Mouse (Mus musculus): ENCODE measurements around the gene Obscn.

The Obscn gene

GRCm38 (mm10) chr11:59135904-59136452 lies at the start of gene Obscn:
TSS of gene Obscn (minus strand) at chr11:59136402.
- no peak for DNase-seq

DNA sequence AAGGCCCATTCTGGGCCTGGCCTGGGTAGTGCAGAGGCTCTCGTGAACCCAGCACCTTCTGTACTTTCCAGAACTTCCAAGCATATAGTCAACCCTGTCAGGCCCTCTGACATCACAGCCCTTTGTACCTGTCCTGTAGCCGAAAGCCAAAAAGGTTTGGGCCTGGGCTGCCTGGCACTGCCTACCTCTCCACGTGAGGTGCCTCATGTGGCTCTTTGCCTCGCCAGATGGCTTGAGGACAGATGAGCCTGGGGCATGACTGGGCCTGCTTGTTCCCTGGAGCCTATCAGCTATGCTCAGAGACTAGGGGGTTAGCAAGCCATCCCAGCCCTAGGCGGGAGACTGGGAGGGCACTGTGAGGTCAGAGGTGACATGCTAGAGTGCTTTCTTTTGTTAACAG lies 49.3 kb upstream of the Obscn start:
- DNase-seq: no peak

DNA sequence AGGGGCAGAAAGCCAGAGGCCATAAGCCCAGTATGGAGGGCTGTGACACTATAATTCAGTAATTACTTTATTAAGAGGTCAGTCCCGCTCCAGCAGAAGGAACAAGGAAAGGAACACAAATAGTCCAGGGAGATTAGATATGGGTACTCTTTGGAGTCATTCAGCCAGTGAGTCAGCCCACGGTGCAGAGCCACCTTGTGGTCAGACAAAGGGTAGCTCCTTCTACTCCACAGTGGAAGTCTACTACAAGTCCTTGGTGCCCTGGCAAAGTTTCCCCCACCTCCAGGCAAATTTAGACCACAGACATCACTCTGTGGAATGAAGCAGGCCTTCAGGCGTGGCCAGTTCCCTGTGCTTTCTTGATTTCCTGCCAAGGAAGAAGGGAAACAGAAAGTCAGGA lies 47.6 kb upstream of the Obscn start:
- peak; percentile 62 for DNase-seq

GRCm38 (mm10) chr11:59182864-59183331 lies 46.7 kb upstream of the Obscn start, which contains the start of gene Gjc2:
TSS of gene Gjc2 (minus strand) at chr11:59183213.
- DNase-seq: peak; percentile 76

- DNase-seq: no peak
These were observed 40.7 kb upstream of the Obscn start for GRCm38 (mm10) chr11:59176921-59177320.

DNA sequence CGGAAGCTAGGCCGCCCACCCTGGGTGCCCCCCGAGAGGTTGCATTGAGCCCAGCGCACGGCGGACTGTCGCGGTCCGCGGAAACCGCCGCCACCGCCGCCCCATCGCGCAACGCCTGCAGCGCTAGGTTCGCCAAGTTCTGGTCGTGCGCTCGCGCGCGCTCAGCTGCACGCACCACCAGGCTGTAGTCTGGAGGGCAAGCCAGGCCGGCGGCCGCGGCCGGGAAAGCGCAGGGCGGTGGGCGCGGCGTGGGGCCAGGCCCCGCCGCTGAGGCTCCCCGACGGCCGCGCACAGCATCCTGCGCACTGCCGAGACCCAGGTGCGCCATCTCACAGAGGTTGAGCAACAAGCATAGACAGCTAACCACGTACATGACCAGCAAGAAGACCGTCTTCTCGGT lies 40.3 kb upstream of the Obscn start:
- DNase-seq: no peak

DNA sequence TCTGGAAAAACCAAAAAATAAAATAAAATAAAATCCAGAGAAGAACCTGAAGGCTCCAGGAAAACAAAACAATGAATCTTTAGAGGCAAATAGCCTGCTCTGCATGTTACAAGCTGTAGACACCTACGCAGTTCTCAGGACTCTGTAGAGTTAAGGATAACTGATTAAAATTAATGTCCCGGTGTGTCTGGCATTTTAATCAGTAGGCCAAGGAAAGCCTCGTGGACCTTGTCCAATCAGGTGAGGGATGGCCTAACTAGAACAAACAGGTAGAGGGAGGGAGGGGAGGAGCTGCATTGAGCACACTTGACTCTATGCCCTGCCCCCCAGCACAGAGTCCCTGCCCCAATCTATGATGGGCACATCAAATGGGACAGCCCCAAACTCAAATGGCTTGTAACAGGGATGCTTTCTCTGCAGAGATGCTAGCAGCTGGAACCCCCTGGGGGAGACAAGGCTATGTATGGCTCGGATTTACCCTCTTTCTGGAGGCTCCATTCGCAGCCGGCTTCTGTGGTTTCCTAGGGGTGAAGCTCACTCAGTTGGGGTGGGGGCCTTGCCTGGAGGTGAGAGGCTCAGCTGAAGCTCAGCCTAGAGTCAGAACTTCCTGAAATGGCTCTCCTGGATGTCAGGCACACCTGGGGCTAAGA lies 38.1 kb upstream of the Obscn start:
- no peak for DNase-seq

DNA sequence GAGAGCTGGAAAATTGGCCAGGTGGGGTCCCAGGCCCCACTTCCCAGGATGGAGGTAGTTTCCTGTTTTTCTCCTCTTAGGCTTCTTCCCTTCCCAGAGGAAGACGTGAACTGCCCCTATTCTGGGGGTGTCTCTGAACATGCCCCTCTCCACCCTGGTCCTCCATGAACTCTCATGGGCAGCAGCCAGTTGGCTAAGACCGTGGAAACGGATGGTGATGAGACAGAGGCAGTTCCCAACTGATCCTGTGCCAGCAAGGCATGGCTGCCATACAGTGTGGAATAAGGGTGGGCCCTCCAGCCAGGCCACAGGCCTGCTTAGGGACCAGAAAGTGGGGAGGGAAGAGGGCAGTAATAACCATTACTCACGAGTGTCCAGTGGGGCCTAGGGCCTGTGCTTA lies 34.3 kb upstream of the Obscn start:
- DNase-seq: no peak

- no peak for DNase-seq
These were observed 33.6 kb upstream of the Obscn start for GRCm38 (mm10) chr11:59169807-59170206.

DNA sequence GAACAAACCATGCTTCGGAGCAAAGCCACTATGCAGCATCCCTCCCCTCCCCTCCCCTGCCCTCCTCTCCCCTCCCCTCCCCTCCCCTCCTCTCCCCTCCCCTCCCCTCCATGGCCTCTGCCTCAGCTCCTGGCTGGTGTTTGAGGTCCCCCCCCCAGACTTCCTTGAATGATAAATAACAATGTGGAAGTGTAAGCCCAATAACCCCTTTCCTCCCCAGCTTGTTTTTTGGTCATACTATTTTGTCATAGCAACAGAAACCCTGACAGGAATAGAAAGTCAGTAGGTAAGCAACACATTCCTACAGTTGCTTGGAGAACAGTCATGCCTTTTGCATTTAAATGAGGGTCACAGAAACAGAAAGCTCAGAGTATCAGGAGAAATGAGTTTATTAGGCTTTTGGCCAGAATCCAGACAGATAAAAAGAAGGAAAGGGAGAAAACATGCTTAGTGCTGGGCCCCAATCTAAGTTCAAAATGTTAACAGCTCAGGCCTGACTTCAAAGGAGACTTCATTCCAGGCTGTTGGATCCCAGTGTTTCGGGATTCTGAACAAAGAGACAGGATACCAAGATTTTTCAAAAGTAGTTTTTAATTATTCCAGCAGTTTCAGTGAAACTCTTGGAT lies 29.5 kb upstream of the Obscn start:
- no peak for DNase-seq

DNA sequence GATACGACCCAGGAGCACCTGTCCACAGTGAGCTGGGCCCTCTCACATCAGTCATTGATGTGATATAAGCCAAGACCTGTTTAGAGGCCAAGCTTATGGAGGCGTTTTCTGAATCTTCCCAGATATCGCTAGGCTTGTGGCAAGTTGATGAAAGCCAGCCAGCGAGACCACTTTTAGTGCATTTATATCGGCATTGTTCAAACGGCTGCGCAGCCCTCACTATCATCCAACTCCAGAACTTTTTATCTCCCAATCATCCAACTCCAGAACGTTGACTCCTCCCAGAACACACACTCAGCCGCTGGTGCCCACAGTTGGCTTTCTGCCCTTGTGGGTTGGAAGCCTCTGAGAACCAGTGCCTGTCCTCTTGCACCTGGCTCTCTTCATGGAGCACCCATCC lies 28.2 kb upstream of the Obscn start:
- no peak for DNase-seq

DNA sequence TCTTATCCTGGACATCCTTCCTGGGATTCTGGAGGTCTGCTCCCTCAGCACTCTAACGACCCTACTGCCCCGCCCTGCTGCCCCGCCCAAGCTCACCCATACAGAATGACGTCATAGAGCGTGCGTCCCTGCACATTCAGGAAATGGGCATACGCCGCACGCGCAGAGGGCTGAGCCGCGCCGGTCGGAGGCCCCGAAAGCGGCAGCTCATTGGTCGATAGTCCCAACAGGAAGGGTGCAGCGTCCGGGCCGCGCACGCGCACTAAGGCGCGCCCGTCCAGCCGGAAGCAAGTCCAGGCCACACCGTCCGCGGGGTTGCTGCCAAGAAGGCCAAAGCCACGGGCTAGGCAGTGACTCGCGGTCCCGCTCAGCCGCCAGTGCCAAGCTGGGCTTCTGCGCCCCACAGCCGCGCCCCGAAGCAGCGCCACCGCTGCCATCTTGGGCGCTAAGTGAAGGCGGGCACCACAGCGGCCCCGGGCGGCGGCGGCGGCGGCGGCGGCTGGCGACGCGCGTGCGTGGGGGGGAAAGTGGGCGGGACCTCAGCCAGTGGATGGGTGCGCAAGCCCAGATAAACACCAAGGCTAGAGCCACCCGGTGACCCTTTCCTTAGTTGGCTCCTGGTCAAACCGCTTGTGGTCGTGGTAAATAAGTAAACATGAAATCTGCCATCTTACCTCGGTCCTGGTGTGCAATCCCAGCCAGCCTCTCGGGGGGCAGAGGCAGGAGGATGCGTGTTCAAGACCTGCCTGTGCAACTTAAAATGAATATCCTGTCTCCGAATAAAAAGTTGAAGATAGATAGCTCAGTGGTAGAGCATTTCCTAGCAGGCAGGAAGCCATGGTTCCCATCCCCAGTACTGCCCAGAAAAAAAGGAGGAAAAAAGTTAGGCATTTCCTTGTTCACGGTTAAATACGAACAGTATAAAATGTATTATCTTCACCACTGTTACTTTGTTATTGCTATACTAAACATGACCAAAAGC lies 27.3 kb upstream of the Obscn start, which contains the start of gene Iba57:
Gene Iba57 (minus strand): TSS at position 485 of the 982 bp plus-strand sequence.
- DNase-seq: peak; percentile 100

- no peak for DNase-seq
These were observed 26.4 kb upstream of the Obscn start for GRCm38 (mm10) chr11:59162443-59163254.

DNA sequence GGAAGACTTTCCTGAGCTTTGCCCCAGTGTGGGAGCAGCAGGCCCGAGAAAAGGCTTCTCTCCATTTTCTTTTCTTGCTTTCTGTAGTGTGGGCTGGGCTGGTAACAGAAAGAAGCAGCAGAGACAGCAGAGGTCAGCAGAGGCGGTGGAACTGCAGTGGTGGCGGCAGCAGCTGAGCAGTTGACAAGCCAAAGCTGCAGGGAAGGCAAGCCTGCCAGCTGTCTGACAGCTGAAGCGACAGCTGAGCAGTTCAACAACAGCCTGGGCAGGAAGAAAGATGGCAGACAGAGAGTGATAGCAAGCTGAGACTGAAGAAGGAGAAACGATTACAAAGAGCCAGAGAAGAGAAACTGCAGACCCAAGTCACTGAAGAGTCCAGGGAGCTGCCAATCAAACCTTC lies 25.2 kb upstream of the Obscn start:
- DNase-seq: peak; percentile 44

DNA sequence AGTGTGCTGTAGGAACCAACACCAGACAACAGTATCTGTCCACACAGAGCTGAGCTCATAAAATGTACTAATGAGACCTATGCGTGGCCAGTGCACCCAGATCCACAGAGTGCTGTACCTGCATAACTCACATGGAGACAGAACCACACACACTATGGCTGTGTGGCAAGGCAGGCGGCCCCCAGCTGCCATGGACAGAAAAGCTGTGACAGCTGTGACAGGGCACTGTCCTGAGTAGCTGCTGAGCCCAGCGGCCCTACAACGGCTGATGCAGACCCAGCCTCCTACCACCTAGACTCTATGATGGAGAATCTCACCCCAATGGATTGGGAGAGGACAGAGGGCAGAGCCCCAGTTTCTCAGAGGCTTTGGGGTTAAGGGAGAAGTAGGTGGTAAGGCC lies 23.4 kb upstream of the Obscn start:
- no peak for DNase-seq

- DNase-seq: no peak
These were observed 22.9 kb upstream of the Obscn start for GRCm38 (mm10) chr11:59159099-59159498.

DNA sequence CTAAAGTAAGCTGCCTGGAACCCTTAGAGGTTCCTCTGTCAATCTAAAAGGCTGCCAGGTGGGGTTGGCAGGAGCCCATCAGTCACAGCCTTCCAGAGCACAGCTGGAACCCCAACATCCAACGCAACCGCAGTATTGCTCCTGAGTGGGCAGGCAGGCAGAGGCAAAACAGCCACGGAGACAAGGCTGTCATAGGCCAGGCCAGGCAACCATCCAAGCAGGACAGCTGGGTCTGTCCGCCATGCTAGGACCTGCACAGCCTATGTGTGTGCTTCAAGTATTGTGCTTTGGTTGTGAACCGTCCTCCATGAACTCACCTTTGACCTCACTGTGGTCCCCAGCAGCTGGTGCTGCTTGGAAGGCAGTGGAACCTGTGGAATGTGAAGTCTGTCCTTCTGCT lies 19.7 kb upstream of the Obscn start:
- no peak for DNase-seq

- no peak for DNase-seq
These were observed 18.0 kb upstream of the Obscn start for GRCm38 (mm10) chr11:59154220-59154619.

DNA sequence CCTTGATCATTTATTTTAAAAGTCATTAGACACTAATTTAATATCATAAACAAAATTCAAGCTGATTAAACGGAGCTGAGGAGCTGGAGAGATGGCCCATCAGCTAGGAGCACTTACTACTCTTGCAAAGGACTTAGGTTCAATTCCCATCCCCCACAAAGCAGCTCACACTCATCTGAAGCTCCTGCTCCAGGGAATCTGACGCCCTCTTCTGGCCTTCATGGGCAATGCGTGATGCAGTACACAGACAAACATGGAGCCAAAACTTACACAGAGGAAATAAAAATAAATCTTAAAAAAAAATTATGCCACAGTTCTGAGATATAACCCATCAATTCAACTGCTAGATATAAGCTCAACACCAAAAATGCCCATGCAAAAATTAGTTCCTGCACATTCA lies 15.5 kb upstream of the Obscn start:
- DNase-seq: no peak

GRCm38 (mm10) chr11:59149302-59149701 lies 13.1 kb upstream of the Obscn start:
- no peak for DNase-seq

GRCm38 (mm10) chr11:59142962-59143361 lies 6.8 kb upstream of the Obscn start:
- no peak for DNase-seq

DNA sequence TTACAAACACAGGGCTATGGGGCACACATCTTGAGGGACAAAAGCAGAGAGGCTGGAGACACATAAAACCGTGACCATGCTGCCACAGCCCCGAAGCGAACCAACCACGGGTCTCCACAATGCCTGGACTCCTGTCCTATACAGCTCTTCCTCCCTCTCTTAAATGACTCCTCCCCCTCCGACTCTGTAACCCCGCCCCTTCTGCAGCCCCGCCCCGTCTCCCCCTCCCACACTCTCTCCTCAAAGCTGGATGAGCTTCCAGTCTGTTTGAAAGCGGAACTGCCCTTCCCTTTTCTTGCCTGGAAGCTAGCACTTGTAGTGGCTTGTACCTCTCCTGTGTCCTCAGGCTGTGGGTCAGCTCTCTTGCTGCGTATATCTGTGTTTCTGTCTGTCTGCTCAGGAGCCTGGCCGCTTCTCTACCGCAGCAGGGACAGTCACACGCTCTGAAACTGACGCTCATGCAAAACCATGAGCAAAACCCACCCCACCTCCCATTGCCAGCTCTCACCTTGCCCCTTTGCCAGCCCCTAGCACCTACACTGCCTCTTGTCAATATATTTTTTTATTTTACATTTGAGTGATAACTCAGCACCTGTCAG lies 5.7 kb upstream of the Obscn start:
- no peak for DNase-seq

Data from layer of hippocampus, adult 9-11 months (tissue).